Mouse (Mus musculus): Measurements from ENCODE around the gene Plekhm3. TPM values are rescaled to one million over a fixed set of nuclear protein-coding genes. Genes with fewer than 3 reads are reported as not detected.

The Plekhm3 gene
- total RNA-seq, 1 experiment, result 9.8 TPM

GRCm38 (mm10) chr1:64779415-64779814, 177.2 kb downstream of the Plekhm3 start:
- Histone ChIP-seq H3K9me3 (ENCODE audit: control insufficient read depth, insufficient read depth, low read depth, low read length) (no peaks in the 10 kb centered on the region), H3K27ac (ENCODE audit: insufficient read depth, low read depth, low read length, poor library complexity, severe bottlenecking) (no peak overlapping the region), H3K4me1 (ENCODE audit: control insufficient read depth in 2 of 2, insufficient read depth in 2 of 2, low read length in 2 of 2, poor library complexity in 1 of 2) (peaks cover 0 to 2% of the 10 kb centered on the region in 2 experiments; a peak in 1 of 4 replicates), H3K4me3 (ENCODE audit: insufficient read depth in 1 of 2, low read depth in 1 of 2, low read length in 2 of 2, poor library complexity in 1 of 2, severe bottlenecking in 1 of 2) (peak overlapping the region in 1 of 2 experiments; percentile 31; a peak in 1 of 4 replicates), H3K36me3 (ENCODE audit: control insufficient read depth, insufficient read depth, low read length, poor library complexity, severe bottlenecking) (no peaks in the 10 kb centered on the region), H3K9ac (ENCODE audit: insufficient read depth, low read depth, low read length, poor library complexity, severe bottlenecking) (no peak overlapping the region)
- TF ChIP-seq ZC3H11A (IDR thresholded peaks at IDR 0.05; ENCODE audit: borderline replicate concordance, low read depth, low read length) (no peak), CHD2 (IDR thresholded peaks at IDR 0.05; ENCODE audit: low read depth, low read length) (no peak), HCFC1 (IDR thresholded peaks at IDR 0.05; ENCODE audit: borderline replicate concordance, insufficient read depth, low read length) (no peak), MAFK (IDR thresholded peaks at IDR 0.05; ENCODE audit: insufficient read depth, low read depth, low read length) (no peak), ZNF384 (IDR thresholded peaks at IDR 0.05; ENCODE audit: low read depth, low read length) (no peak)
- in situ Hi-C loops (cut with MboI; ENCODE audit: low sequenced_read_pairs in 2 of 2, unreplicated experiment in 2 of 2), result no loop called here
- no peak for DNase-seq (ENCODE audit: low read depth, low spot score)

GRCm38 (mm10) chr1:64773305-64773704, 183.3 kb downstream of the Plekhm3 start:
- no peaks in the 10 kb centered on the region for H3K4me1 ChIP-seq (ENCODE audit: control insufficient read depth in 2 of 2, insufficient read depth in 2 of 2, low read length in 2 of 2, poor library complexity in 1 of 2)
- DNase-seq (ENCODE audit: low read depth, low spot score), result no peak
- no peak overlapping the region for H3K9ac ChIP-seq (ENCODE audit: insufficient read depth, low read depth, low read length, poor library complexity, severe bottlenecking)
- no peak overlapping the region for H3K27ac ChIP-seq (ENCODE audit: insufficient read depth, low read depth, low read length, poor library complexity, severe bottlenecking)
- in situ Hi-C loops (cut with MboI; ENCODE audit: low sequenced_read_pairs in 2 of 2, unreplicated experiment in 2 of 2), result no loop called here
- TF ChIP-seq MAFK (IDR thresholded peaks at IDR 0.05; ENCODE audit: insufficient read depth, low read depth, low read length) (no peak), CHD2 (IDR thresholded peaks at IDR 0.05; ENCODE audit: low read depth, low read length) (no peak), HCFC1 (IDR thresholded peaks at IDR 0.05; ENCODE audit: borderline replicate concordance, insufficient read depth, low read length) (no peak), ZC3H11A (IDR thresholded peaks at IDR 0.05; ENCODE audit: borderline replicate concordance, low read depth, low read length) (no peak), ZNF384 (IDR thresholded peaks at IDR 0.05; ENCODE audit: low read depth, low read length) (no peak)
- H3K36me3 ChIP-seq (ENCODE audit: control insufficient read depth, insufficient read depth, low read length, poor library complexity, severe bottlenecking), result no peaks in the 10 kb centered on the region
- no peak overlapping the region for H3K4me3 ChIP-seq (ENCODE audit: insufficient read depth in 1 of 2, low read depth in 1 of 2, low read length in 2 of 2, poor library complexity in 1 of 2, severe bottlenecking in 1 of 2)
- no peaks in the 10 kb centered on the region for H3K9me3 ChIP-seq (ENCODE audit: control insufficient read depth, insufficient read depth, low read depth, low read length)

GRCm38 (mm10) chr1:64770169-64770568, 186.5 kb downstream of the Plekhm3 start:
- in situ Hi-C loops (cut with MboI; ENCODE audit: low sequenced_read_pairs in 2 of 2, unreplicated experiment in 2 of 2), result no loop called here
- H3K9me3 ChIP-seq (ENCODE audit: control insufficient read depth, insufficient read depth, low read depth, low read length), result no peaks in the 10 kb centered on the region
- H3K9ac ChIP-seq (ENCODE audit: insufficient read depth, low read depth, low read length, poor library complexity, severe bottlenecking), result no peak overlapping the region
- no peaks in the 10 kb centered on the region for H3K4me1 ChIP-seq (ENCODE audit: control insufficient read depth in 2 of 2, insufficient read depth in 2 of 2, low read length in 2 of 2, poor library complexity in 1 of 2)
- TF ChIP-seq ZC3H11A (IDR thresholded peaks at IDR 0.05; ENCODE audit: borderline replicate concordance, low read depth, low read length) (no peak), CHD2 (IDR thresholded peaks at IDR 0.05; ENCODE audit: low read depth, low read length) (no peak), HCFC1 (IDR thresholded peaks at IDR 0.05; ENCODE audit: borderline replicate concordance, insufficient read depth, low read length) (no peak), MAFK (IDR thresholded peaks at IDR 0.05; ENCODE audit: insufficient read depth, low read depth, low read length) (no peak)
- no peaks in the 10 kb centered on the region for H3K36me3 ChIP-seq (ENCODE audit: control insufficient read depth, insufficient read depth, low read length, poor library complexity, severe bottlenecking)
- no peak overlapping the region for H3K4me3 ChIP-seq (ENCODE audit: insufficient read depth in 1 of 2, low read depth in 1 of 2, low read length in 2 of 2, poor library complexity in 1 of 2, severe bottlenecking in 1 of 2)
- DNase-seq (ENCODE audit: low read depth, low spot score), result no peak
- no peak overlapping the region for H3K27ac ChIP-seq (ENCODE audit: insufficient read depth, low read depth, low read length, poor library complexity, severe bottlenecking)

GRCm38 (mm10) chr1:64761646-64762045, 195.0 kb downstream of the Plekhm3 start:
- Histone ChIP-seq H3K36me3 (ENCODE audit: control insufficient read depth, insufficient read depth, low read length, poor library complexity, severe bottlenecking) (no peaks in the 10 kb centered on the region), H3K4me3 (ENCODE audit: insufficient read depth in 1 of 2, low read depth in 1 of 2, low read length in 2 of 2, poor library complexity in 1 of 2, severe bottlenecking in 1 of 2) (no peak overlapping the region), H3K27ac (ENCODE audit: insufficient read depth, low read depth, low read length, poor library complexity, severe bottlenecking) (no peak overlapping the region), H3K9me3 (ENCODE audit: control insufficient read depth, insufficient read depth, low read depth, low read length) (no peaks in the 10 kb centered on the region), H3K9ac (ENCODE audit: insufficient read depth, low read depth, low read length, poor library complexity, severe bottlenecking) (no peak overlapping the region), H3K4me1 (ENCODE audit: control insufficient read depth in 2 of 2, insufficient read depth in 2 of 2, low read length in 2 of 2, poor library complexity in 1 of 2) (no peaks in the 10 kb centered on the region)
- no peak for DNase-seq (ENCODE audit: low read depth, low spot score)
- no peak for TF ChIP-seq ZC3H11A (IDR thresholded peaks at IDR 0.05; ENCODE audit: borderline replicate concordance, low read depth, low read length)
- in situ Hi-C loops (cut with MboI; ENCODE audit: low sequenced_read_pairs in 2 of 2, unreplicated experiment in 2 of 2), result no loop called here

- H3K36me3 ChIP-seq (ENCODE audit: control insufficient read depth, insufficient read depth, low read length, poor library complexity, severe bottlenecking), result no peaks in the 10 kb centered on the region
- no peak overlapping the region for H3K4me3 ChIP-seq (ENCODE audit: insufficient read depth in 1 of 2, low read depth in 1 of 2, low read length in 2 of 2, poor library complexity in 1 of 2, severe bottlenecking in 1 of 2)
- in situ Hi-C loops (cut with MboI; ENCODE audit: low sequenced_read_pairs in 2 of 2, unreplicated experiment in 2 of 2), result no loop called here
- DNase-seq (ENCODE audit: low read depth, low spot score), result no peak
- no peak overlapping the region for H3K9ac ChIP-seq (ENCODE audit: insufficient read depth, low read depth, low read length, poor library complexity, severe bottlenecking)
- H3K9me3 ChIP-seq (ENCODE audit: control insufficient read depth, insufficient read depth, low read depth, low read length), result no peaks in the 10 kb centered on the region
- TF ChIP-seq MAFK (IDR thresholded peaks at IDR 0.05; ENCODE audit: insufficient read depth, low read depth, low read length), result no peak
- no peak for TF ChIP-seq HCFC1 (IDR thresholded peaks at IDR 0.05; ENCODE audit: borderline replicate concordance, insufficient read depth, low read length)
- no peak for TF ChIP-seq CHD2 (IDR thresholded peaks at IDR 0.05; ENCODE audit: low read depth, low read length)
- TF ChIP-seq ZC3H11A (IDR thresholded peaks at IDR 0.05; ENCODE audit: borderline replicate concordance, low read depth, low read length), result no peak
- TF ChIP-seq ZNF384 (IDR thresholded peaks at IDR 0.05; ENCODE audit: low read depth, low read length), result no peak
- H3K4me1 ChIP-seq (ENCODE audit: control insufficient read depth in 2 of 2, insufficient read depth in 2 of 2, low read length in 2 of 2, poor library complexity in 1 of 2), result no peaks in the 10 kb centered on the region
- no peak overlapping the region for H3K27ac ChIP-seq (ENCODE audit: insufficient read depth, low read depth, low read length, poor library complexity, severe bottlenecking)
These were observed 198.9 kb downstream of the Plekhm3 start for GRCm38 (mm10) chr1:64757766-64758165.
